Mouse (Mus musculus): ENCODE data around the gene Clmp. TPM values are rescaled to one million over a fixed set of nuclear protein-coding genes. Genes with fewer than 3 reads are reported as not detected.

Clmp gene
- polyA plus RNA-seq, 1 experiment from 2014 or later, result 56.3 TPM

DNA sequence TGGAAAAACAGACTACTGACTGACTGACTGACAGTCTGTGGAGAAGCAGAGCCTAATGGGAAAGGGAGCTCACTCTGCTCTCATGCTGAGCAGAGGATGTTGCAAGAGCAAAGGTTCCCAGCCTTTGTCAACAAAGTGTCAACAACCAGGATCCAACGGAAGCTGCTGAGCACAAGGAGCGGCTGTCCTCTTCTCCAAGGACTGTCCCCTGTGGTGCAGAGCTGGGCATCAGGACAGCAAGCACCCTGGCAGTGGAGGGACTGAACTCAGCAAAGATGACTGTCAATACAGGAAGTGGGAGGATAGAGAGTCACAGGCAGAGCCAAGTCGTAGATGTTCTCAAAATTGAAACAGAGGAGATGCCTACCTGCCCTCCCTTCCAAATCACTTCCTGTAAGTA lies 58.5 kb downstream of the Clmp start:
- Histone ChIP-seq H3K27ac (replicated peaks) (no peak overlapping the region), H3K4me2 (replicated peaks) (no peak overlapping the region), H3K4me1 (peaks cover 19% of the 10 kb centered on the region), H3K9me3 (no peaks in the 10 kb centered on the region), H3K9ac (replicated peaks) (no peak overlapping the region), H3K4me3 (no peak overlapping the region), H3K27me3 (no peaks in the 10 kb centered on the region), H3K36me3 (no peaks in the 10 kb centered on the region)
- ATAC-seq (replicated peaks), result no peak
- 52% methylated on average over 3 of the region's 3 CpGs for WGBS

DNA sequence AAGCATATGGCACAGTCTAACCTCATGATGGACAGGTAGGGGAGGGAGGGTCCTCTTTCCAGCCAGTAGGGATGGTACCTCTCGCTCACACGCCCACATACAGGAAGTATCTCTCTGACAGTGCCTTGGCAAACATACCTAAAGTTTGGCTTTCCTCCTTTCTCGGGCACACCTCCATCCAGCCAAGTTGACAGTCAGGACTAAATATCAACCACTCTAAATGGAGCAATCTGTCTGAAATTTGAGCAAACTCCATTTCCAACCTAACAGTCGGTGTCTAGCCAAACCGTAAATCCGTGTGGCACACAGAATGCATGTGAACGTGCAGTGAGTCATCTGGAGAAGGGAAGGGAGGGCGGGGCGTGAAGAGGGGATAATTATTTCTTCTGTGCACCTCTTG lies 61.0 kb downstream of the Clmp start:
- H3K4me3 ChIP-seq, result no peak overlapping the region
- H3K9ac ChIP-seq (replicated peaks), result no peak overlapping the region
- no peaks in the 10 kb centered on the region for H3K36me3 ChIP-seq
- peak; percentile 60 for ATAC-seq (replicated peaks)
- WGBS, result 55% methylated on average over 9 of the region's 9 CpGs
- H3K4me2 ChIP-seq (replicated peaks), result no peak overlapping the region
- H3K9me3 ChIP-seq, result no peaks in the 10 kb centered on the region
- peaks cover 24% of the 10 kb centered on the region for H3K4me1 ChIP-seq
- no peaks in the 10 kb centered on the region for H3K27me3 ChIP-seq
- H3K27ac ChIP-seq (replicated peaks), result peak overlapping the region; percentile 81

DNA sequence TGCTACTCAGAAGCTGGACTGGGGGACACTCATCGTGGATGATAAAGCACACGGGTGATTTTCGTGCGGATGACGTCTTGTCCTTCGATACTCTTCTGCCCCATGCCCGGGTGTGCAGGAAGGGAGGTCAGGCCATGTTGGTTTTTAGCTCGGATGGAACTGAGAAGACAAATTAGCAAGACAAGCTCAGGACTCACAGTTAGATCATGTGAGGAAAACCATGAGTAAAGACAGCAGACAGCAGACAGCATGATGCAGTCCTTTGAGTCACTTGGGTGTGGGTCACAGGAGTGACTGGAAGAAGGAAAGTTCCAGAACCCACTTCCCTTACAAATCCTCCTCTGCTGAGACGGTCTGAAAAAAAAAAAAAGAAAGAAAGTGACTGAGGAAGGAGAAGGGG lies 61.5 kb downstream of the Clmp start:
- no peak overlapping the region for H3K4me2 ChIP-seq (replicated peaks)
- H3K9me3 ChIP-seq, result no peaks in the 10 kb centered on the region
- no peak for ATAC-seq (replicated peaks)
- H3K4me3 ChIP-seq, result no peak overlapping the region
- no peak overlapping the region for H3K9ac ChIP-seq (replicated peaks)
- no peaks in the 10 kb centered on the region for H3K27me3 ChIP-seq
- H3K4me1 ChIP-seq, result peaks cover 24% of the 10 kb centered on the region
- H3K27ac ChIP-seq (replicated peaks), result peak overlapping the region; percentile 81
- 78% methylated on average over 9 of the region's 9 CpGs for WGBS
- no peaks in the 10 kb centered on the region for H3K36me3 ChIP-seq

DNA sequence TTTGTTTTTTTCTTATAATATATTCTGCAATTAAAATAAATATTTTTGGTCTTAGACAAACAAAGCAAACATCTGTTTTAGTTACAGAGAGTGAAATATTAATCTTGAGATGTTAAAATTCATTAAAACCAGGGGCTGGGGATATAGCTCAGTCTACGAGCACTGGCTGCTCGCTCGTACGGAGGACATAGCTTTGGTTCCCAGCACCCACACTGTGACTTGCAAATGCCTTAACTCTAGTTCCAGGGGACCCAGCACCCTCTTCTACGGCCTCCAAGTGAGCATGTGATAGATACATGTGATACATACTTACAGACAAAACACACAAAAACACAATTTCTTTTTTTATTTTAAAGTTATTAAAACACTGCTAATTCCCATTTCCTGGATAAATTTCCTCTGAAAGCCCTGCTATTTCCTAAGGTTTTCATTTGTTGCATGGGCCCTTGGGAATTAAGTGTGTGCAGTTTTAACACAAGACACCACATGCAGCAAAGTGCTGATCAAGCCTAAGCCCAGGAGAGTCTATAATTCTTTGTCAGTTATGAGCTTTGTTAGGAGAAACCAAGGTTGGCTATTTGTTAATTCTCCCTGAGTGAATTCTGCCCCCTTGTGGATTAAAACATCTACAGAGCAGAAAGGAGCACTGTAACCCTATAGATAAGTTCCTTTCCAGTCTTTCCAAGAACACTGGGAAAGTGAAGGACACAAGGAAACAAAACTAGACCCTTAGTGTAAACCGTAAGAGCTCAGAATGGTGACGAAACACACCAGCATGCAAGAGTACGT lies 64.3 kb downstream of the Clmp start:
- WGBS, result 77% methylated on average over 8 of the region's 8 CpGs
- ATAC-seq (replicated peaks), result peak; percentile 68

DNA sequence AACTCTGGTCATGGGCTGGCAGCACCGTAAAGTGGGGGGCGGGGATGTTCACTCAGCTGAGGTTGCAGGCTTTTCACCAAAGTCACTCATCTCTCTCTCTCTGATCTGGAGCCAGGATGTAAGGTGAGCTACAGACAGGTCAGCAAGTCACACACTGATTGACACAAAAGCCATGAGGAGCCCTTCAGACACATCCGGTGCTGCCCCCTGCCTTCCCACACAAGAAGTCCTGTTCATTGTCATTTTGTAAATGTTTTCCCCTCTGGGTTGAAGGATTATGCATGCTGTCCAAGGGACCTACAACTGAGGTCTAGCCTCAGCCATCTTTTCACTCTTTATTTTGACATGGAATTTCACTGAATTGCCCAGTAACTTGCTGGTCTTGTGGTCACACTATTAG lies 66.0 kb downstream of the Clmp start:
- H3K9me3 ChIP-seq, result no peaks in the 10 kb centered on the region
- no peak for ATAC-seq (replicated peaks)
- H3K4me2 ChIP-seq (replicated peaks), result no peak overlapping the region
- no peak overlapping the region for H3K27ac ChIP-seq (replicated peaks)
- peaks cover 27% of the 10 kb centered on the region for H3K4me1 ChIP-seq
- H3K4me3 ChIP-seq, result no peak overlapping the region
- no peaks in the 10 kb centered on the region for H3K27me3 ChIP-seq
- no peak overlapping the region for H3K9ac ChIP-seq (replicated peaks)
- no peaks in the 10 kb centered on the region for H3K36me3 ChIP-seq
- 67% methylated on average over 3 of the region's 3 CpGs for WGBS

More for the DNA sequence above, 64.3 kb downstream of the Clmp start:
- H3K36me3 ChIP-seq, result no peaks in the 10 kb centered on the region
- no peaks in the 10 kb centered on the region for H3K9me3 ChIP-seq
- no peak overlapping the region for H3K9ac ChIP-seq (replicated peaks)
- no peaks in the 10 kb centered on the region for H3K27me3 ChIP-seq
- H3K4me2 ChIP-seq (replicated peaks), result no peak overlapping the region
- no peak overlapping the region for H3K4me3 ChIP-seq
- H3K27ac ChIP-seq (replicated peaks), result peak overlapping the region; percentile 39; the same call in 1 of the 2 replicates
- peaks cover 20% of the 10 kb centered on the region for H3K4me1 ChIP-seq

DNA sequence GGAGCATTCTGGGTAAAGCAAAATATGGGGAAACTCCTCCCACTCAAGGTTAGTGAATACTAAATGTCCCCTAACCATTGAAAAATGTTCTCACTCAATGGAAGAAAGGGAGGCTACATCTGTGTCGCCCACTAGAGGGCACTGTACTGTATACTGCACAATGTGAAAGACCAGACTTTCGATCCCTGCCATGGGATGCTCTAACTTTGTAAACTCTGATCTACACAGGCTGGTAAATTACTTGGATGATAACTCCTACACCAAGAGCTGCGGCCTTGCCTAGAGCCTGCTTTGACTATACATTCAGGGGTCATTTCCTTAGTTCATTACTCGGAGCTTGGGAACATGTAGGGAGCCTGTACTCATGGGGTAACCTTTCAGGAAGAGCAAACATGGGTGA lies 70.6 kb downstream of the Clmp start:
- Histone ChIP-seq H3K27me3 (no peaks in the 10 kb centered on the region), H3K4me1 (peaks cover 30% of the 10 kb centered on the region), H3K9me3 (no peaks in the 10 kb centered on the region), H3K9ac (replicated peaks) (no peak overlapping the region), H3K4me3 (no peak overlapping the region), H3K36me3 (0 out of 2 replicates have a peak, but pooled peaks cover 2% of the 10 kb centered on the region), H3K27ac (replicated peaks) (peak overlapping the region; percentile 89), H3K4me2 (replicated peaks) (peak overlapping the region; percentile 40; the same call in 1 of the 2 replicates)
- 23% methylated on average over 4 of the region's 4 CpGs for WGBS
- ATAC-seq (replicated peaks), result peak; percentile 30

DNA sequence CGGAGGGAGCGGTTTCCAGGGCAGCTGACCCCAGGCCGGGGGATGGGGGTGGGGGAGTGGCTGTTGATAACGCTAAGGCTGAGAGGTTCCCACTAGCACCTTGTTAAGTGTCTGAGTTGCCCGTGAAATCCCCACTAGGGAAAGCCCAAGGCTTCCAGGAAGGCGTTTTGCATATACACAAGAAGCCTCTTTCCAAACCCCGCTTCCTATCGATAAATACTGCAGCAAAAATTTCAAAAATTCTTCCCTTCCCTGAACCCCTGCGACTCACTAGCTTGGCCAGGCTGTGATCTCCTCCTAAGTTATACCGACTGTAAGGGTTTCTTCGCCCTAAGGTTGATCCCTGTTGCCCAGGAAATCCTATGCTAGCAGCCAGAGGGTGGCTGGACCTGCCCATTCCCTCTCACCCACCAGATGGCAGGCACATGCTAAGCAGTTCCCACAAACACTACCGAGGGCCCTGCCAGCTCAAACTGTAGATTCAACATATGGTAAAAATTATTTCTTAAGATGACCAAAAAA lies 71.4 kb downstream of the Clmp start:
- peak overlapping the region; percentile 40 for H3K4me2 ChIP-seq (replicated peaks)
- peaks cover 7% of the 10 kb centered on the region; the same call in 1 of the 2 replicates for H3K36me3 ChIP-seq
- peaks cover 30% of the 10 kb centered on the region for H3K4me1 ChIP-seq
- no peaks in the 10 kb centered on the region for H3K27me3 ChIP-seq
- H3K9me3 ChIP-seq, result no peaks in the 10 kb centered on the region
- H3K4me3 ChIP-seq, result peak overlapping the region; percentile 25; the same call in 1 of the 2 replicates
- peak overlapping the region; percentile 34 for H3K9ac ChIP-seq (replicated peaks)
- H3K27ac ChIP-seq (replicated peaks), result peak overlapping the region; percentile 89
- peak; percentile 77 for ATAC-seq (replicated peaks)
- 24% methylated on average over 12 of the region's 12 CpGs for WGBS

DNA sequence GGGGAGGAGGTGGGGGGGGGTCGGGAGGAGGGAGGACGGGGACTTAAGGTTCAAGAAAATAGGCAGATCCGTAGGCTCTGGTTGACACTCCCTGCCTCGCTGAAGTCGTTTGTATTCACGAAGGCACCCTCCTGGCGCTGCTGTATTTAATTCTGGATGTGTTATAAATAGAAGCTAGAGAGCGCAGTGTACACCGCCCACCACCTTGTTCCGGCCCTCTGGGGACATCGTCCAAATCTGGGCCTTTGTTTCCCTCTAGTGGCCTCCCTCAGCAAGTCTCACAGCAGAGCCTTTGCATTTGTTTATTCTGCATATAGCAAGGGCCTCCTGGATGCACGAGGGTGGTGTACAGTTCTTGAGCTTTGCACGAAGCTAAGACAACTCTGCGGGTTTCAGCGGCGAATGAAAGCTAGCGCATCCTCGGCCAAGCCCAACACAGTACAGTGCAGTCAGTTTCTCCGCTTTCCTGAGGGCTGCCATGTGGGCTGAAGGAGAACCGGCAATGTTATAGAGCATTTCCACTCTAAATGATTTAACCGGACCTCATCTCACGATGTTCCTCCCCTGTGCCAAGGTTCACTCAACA lies 72.0 kb downstream of the Clmp start:
- Histone ChIP-seq H3K9me3 (no peaks in the 10 kb centered on the region), H3K27me3 (no peaks in the 10 kb centered on the region), H3K4me3 (peak overlapping the region; percentile 25), H3K36me3 (peaks cover 7% of the 10 kb centered on the region; the same call in 1 of the 2 replicates), H3K4me2 (replicated peaks) (peak overlapping the region; percentile 40), H3K4me1 (peaks cover 30% of the 10 kb centered on the region), H3K9ac (replicated peaks) (peak overlapping the region; percentile 34; the same call in 1 of the 2 replicates), H3K27ac (replicated peaks) (peak overlapping the region; percentile 89)
- peak; percentile 90 for ATAC-seq (replicated peaks)
- WGBS, result 4% methylated on average over 21 of the region's 22 CpGs

DNA sequence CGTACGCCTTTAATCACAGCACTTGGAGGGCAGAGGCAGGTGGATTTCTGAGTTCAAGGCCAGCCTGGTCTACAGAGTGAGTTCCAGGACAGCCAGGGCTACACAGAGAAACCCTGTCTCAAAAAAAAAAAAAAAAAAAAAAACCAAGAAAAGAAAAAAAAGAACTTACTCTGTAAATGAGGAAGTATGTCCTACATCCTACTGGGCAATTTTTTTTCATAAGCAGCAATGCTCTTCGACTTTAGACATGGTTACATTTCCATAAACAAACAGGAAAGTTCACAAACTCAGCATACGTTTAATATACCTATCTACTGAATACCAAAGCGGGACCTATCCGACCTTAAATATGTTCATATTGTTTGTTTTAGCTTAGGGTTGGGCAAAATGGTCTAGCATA lies 76.6 kb downstream of the Clmp start:
- H3K4me3 ChIP-seq, result no peak overlapping the region
- no peaks in the 10 kb centered on the region for H3K9me3 ChIP-seq
- H3K27me3 ChIP-seq, result no peaks in the 10 kb centered on the region
- H3K9ac ChIP-seq (replicated peaks), result no peak overlapping the region
- no peak overlapping the region for H3K27ac ChIP-seq (replicated peaks)
- H3K36me3 ChIP-seq, result peaks cover 9% of the 10 kb centered on the region
- peaks cover 17% of the 10 kb centered on the region for H3K4me1 ChIP-seq
- H3K4me2 ChIP-seq (replicated peaks), result no peak overlapping the region
- ATAC-seq (replicated peaks), result no peak
- WGBS, result 90% methylated on average over 6 of the region's 6 CpGs

DNA sequence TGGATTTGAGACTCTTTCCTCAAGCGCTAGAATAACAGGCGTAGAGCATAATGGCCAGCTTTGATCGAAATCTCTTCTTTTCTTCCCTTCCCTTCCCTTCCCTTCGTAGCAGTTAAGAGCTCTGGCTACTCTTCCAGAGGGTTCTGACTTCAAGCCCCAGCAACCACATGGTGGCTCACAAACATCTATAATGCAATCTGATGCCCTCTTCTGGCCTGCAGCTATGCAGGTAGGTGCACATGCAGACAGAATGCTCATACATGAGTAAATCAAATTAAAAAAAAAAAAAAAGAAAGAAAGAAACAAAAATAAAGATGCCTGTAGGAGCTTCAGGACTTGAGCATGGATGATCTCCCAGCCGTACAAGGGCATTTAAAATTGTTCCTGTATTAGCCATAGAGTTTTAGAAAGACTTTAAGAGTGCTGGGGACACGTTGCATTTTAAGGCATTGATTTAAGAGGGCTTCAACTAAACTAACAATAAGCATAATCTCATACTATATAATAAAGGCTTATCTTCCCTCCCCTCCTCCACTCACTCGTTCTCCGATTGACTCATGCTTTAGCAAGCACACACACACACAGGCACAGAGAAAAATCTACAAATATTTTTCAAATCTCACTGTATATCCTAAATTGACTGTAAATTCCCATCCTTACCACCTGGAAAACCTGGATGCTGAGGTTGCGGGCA lies 79.3 kb downstream of the Clmp start:
- Histone ChIP-seq H3K4me1 (no peaks in the 10 kb centered on the region), H3K27ac (replicated peaks) (no peak overlapping the region), H3K9ac (replicated peaks) (no peak overlapping the region), H3K9me3 (no peaks in the 10 kb centered on the region), H3K4me3 (no peak overlapping the region), H3K27me3 (no peaks in the 10 kb centered on the region), H3K4me2 (replicated peaks) (no peak overlapping the region), H3K36me3 (peaks cover 9% of the 10 kb centered on the region)
- ATAC-seq (replicated peaks), result no peak
- whole genome bisulfite sequencing, result 80% methylated on average over 9 of the region's 9 CpGs

DNA sequence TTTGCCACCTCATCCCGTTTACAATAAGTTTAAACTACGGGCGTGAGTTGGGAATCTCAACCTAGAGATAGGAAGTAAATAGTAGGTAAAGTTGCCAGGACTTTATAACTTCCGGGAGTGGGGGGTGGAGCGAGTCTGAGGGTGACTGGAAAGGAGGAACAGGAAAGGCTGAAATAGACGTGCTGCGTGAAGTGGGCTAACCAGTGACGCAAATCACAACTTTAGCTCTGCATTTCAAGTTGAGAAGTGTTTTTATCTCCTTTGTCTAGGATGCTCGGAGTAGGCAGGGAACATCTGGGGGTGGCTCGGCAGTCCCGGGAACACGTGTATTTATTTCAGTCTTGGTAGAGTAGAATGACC lies 79.8 kb downstream of the Clmp start:
- Histone ChIP-seq H3K27me3 (no peaks in the 10 kb centered on the region), H3K4me2 (replicated peaks) (no peak overlapping the region), H3K27ac (replicated peaks) (no peak overlapping the region), H3K9ac (replicated peaks) (no peak overlapping the region), H3K4me1 (no peaks in the 10 kb centered on the region), H3K9me3 (no peaks in the 10 kb centered on the region), H3K36me3 (peaks cover 9% of the 10 kb centered on the region), H3K4me3 (no peak overlapping the region)
- 68% methylated on average over 12 of the region's 12 CpGs for WGBS
- no peak for ATAC-seq (replicated peaks)

DNA sequence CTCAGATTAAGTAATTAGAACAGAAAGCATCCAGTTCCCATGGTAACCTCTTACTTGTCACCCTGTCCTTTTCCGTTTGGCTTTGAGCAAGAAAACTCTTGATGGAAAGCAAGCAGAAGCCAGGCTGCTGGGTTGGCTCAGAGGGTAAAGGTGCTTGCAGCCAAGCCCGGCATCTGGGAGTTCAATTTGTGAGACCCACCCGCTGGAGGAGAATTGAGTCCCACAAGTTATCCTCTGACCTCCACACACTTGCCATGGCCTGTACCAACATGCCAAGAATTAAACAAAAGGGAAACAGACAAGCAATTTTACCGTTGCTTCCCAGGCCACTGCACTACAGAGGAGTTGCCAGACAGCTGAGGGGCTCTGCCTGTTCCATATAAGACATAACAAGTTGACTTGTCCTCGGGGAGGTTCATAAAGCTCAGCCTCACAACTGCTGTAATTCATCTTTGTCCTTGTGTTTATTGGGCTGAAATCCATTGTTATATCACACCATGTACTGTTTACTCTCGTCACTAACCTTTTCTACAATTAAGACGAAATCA lies 80.4 kb downstream of the Clmp start:
- H3K9ac ChIP-seq (replicated peaks), result no peak overlapping the region
- H3K4me1 ChIP-seq, result no peaks in the 10 kb centered on the region
- no peak overlapping the region for H3K27ac ChIP-seq (replicated peaks)
- no peak overlapping the region for H3K4me3 ChIP-seq
- no peaks in the 10 kb centered on the region for H3K27me3 ChIP-seq
- WGBS, result 60% methylated on average over 7 of the region's 7 CpGs
- no peaks in the 10 kb centered on the region for H3K9me3 ChIP-seq
- ATAC-seq (replicated peaks), result no peak
- no peak overlapping the region for H3K4me2 ChIP-seq (replicated peaks)
- H3K36me3 ChIP-seq, result peaks cover 8% of the 10 kb centered on the region
